Mouse (Mus musculus): ENCODE results near the gene Arhgap44. TPM values are rescaled to one million over a fixed set of nuclear protein-coding genes. Genes with fewer than 3 reads are reported as not detected.
A peak's percentile ranks its signal among the peaks of the same experiment; 100 is the strongest.

The Arhgap44 gene
- polyA plus RNA-seq, 1 experiment from 2014 or later, result 3.4 TPM

GRCm38 (mm10) chr11:65096866-65097265 lies 65.9 kb downstream of the Arhgap44 start:
- 91% methylated on average over 5 of the region's 5 CpGs for WGBS
- Histone ChIP-seq H3K27ac (no peak overlapping the region), H3K27me3 (ENCODE audit: poor library complexity, severe bottlenecking) (no peaks in the 10 kb centered on the region), H3K4me1 (no peaks in the 10 kb centered on the region), H3K4me3 (no peak overlapping the region), H3K9me3 (no peaks in the 10 kb centered on the region), H3K36me3 (replicated peaks) (no peaks in the 10 kb centered on the region)
- no peak for DNase-seq (ENCODE audit: extremely low spot score, low spot score)

- no peaks in the 10 kb centered on the region for H3K27me3 ChIP-seq (ENCODE audit: poor library complexity, severe bottlenecking)
- H3K4me1 ChIP-seq, result no peaks in the 10 kb centered on the region
- DNase-seq (ENCODE audit: extremely low spot score, low spot score), result no peak
- no peaks in the 10 kb centered on the region for H3K9me3 ChIP-seq
- no peak overlapping the region for H3K27ac ChIP-seq
- H3K36me3 ChIP-seq (replicated peaks), result no peaks in the 10 kb centered on the region
- 90% methylated on average over 8 of the region's 8 CpGs for WGBS
- H3K4me3 ChIP-seq, result no peak overlapping the region
Measured at GRCm38 (mm10) chr11:65092851-65093250, 69.9 kb downstream of the Arhgap44 start.

GRCm38 (mm10) chr11:65090386-65090785 lies 72.4 kb downstream of the Arhgap44 start:
- H3K4me3 ChIP-seq, result no peak overlapping the region
- H3K9me3 ChIP-seq, result no peaks in the 10 kb centered on the region
- WGBS, result 96% methylated on average over 6 of the region's 6 CpGs
- no peak overlapping the region for H3K27ac ChIP-seq
- H3K4me1 ChIP-seq, result no peaks in the 10 kb centered on the region
- no peaks in the 10 kb centered on the region for H3K27me3 ChIP-seq (ENCODE audit: poor library complexity, severe bottlenecking)
- no peak for DNase-seq (ENCODE audit: extremely low spot score, low spot score)
- no peaks in the 10 kb centered on the region for H3K36me3 ChIP-seq (replicated peaks)

GRCm38 (mm10) chr11:65089982-65090381 lies 72.8 kb downstream of the Arhgap44 start:
- H3K27me3 ChIP-seq (ENCODE audit: poor library complexity, severe bottlenecking), result no peaks in the 10 kb centered on the region
- WGBS, result 93% methylated on average over 3 of the region's 3 CpGs
- no peaks in the 10 kb centered on the region for H3K36me3 ChIP-seq (replicated peaks)
- H3K4me3 ChIP-seq, result no peak overlapping the region
- H3K27ac ChIP-seq, result no peak overlapping the region
- no peaks in the 10 kb centered on the region for H3K9me3 ChIP-seq
- H3K4me1 ChIP-seq, result no peaks in the 10 kb centered on the region
- no peak for DNase-seq (ENCODE audit: extremely low spot score, low spot score)

- Histone ChIP-seq H3K4me3 (no peak overlapping the region), H3K27me3 (ENCODE audit: poor library complexity, severe bottlenecking) (no peaks in the 10 kb centered on the region), H3K4me1 (no peaks in the 10 kb centered on the region), H3K9me3 (no peaks in the 10 kb centered on the region), H3K36me3 (replicated peaks) (no peaks in the 10 kb centered on the region), H3K27ac (no peak overlapping the region)
- DNase-seq (ENCODE audit: extremely low spot score, low spot score), result no peak
- 89% methylated on average over 6 of the region's 6 CpGs for WGBS
Measured at GRCm38 (mm10) chr11:65089282-65089681, 73.5 kb downstream of the Arhgap44 start.

GRCm38 (mm10) chr11:65088451-65089222 lies 74.1 kb downstream of the Arhgap44 start:
- 65% methylated on average over 5 of the region's 5 CpGs for WGBS
- Histone ChIP-seq H3K36me3 (replicated peaks) (no peaks in the 10 kb centered on the region), H3K4me3 (no peak overlapping the region), H3K9me3 (no peaks in the 10 kb centered on the region), H3K4me1 (no peaks in the 10 kb centered on the region), H3K27ac (no peak overlapping the region), H3K27me3 (ENCODE audit: poor library complexity, severe bottlenecking) (no peaks in the 10 kb centered on the region)
- DNase-seq (ENCODE audit: extremely low spot score, low spot score), result peak; percentile 23

GRCm38 (mm10) chr11:65080761-65081160 lies 82.0 kb downstream of the Arhgap44 start:
- WGBS, result 92% methylated on average over 8 of the region's 8 CpGs
- Histone ChIP-seq H3K4me3 (no peak overlapping the region), H3K27me3 (ENCODE audit: poor library complexity, severe bottlenecking) (no peaks in the 10 kb centered on the region), H3K27ac (no peak overlapping the region), H3K9me3 (no peaks in the 10 kb centered on the region), H3K36me3 (replicated peaks) (no peaks in the 10 kb centered on the region), H3K4me1 (no peaks in the 10 kb centered on the region)
- no peak for DNase-seq (ENCODE audit: extremely low spot score, low spot score)

GRCm38 (mm10) chr11:65080274-65080673 lies 82.5 kb downstream of the Arhgap44 start:
- no peaks in the 10 kb centered on the region for H3K9me3 ChIP-seq
- no peaks in the 10 kb centered on the region for H3K4me1 ChIP-seq
- 95% methylated on average over 3 of the region's 3 CpGs for WGBS
- no peak for DNase-seq (ENCODE audit: extremely low spot score, low spot score)
- H3K4me3 ChIP-seq, result no peak overlapping the region
- H3K27ac ChIP-seq, result no peak overlapping the region
- no peaks in the 10 kb centered on the region for H3K36me3 ChIP-seq (replicated peaks)
- H3K27me3 ChIP-seq (ENCODE audit: poor library complexity, severe bottlenecking), result no peaks in the 10 kb centered on the region

- H3K27me3 ChIP-seq (ENCODE audit: poor library complexity, severe bottlenecking), result no peaks in the 10 kb centered on the region
- H3K4me1 ChIP-seq, result no peaks in the 10 kb centered on the region
- H3K36me3 ChIP-seq (replicated peaks), result no peaks in the 10 kb centered on the region
- H3K4me3 ChIP-seq, result no peak overlapping the region
- no peak overlapping the region for H3K27ac ChIP-seq
- 92% methylated on average over 5 of the region's 5 CpGs for WGBS
- no peaks in the 10 kb centered on the region for H3K9me3 ChIP-seq
- no peak for DNase-seq (ENCODE audit: extremely low spot score, low spot score)
Measured at GRCm38 (mm10) chr11:65069609-65070008, 93.2 kb downstream of the Arhgap44 start.

- H3K4me1 ChIP-seq, result no peaks in the 10 kb centered on the region
- H3K27me3 ChIP-seq (ENCODE audit: poor library complexity, severe bottlenecking), result no peaks in the 10 kb centered on the region
- WGBS, result 84% methylated on average over 4 of the region's 4 CpGs
- no peak for DNase-seq (ENCODE audit: extremely low spot score, low spot score)
- H3K27ac ChIP-seq, result no peak overlapping the region
- no peaks in the 10 kb centered on the region for H3K36me3 ChIP-seq (replicated peaks)
- no peaks in the 10 kb centered on the region for H3K9me3 ChIP-seq
- H3K4me3 ChIP-seq, result no peak overlapping the region
Measured at GRCm38 (mm10) chr11:65069051-65069450, 93.7 kb downstream of the Arhgap44 start.

- Histone ChIP-seq H3K36me3 (replicated peaks) (no peaks in the 10 kb centered on the region), H3K27ac (no peak overlapping the region), H3K4me1 (no peaks in the 10 kb centered on the region), H3K9me3 (no peaks in the 10 kb centered on the region), H3K4me3 (no peak overlapping the region), H3K27me3 (ENCODE audit: poor library complexity, severe bottlenecking) (no peaks in the 10 kb centered on the region)
- DNase-seq (ENCODE audit: extremely low spot score, low spot score), result no peak
- 93% methylated on average over 13 of the region's 13 CpGs for WGBS
Measured at GRCm38 (mm10) chr11:65065201-65065600, 97.6 kb downstream of the Arhgap44 start.

GRCm38 (mm10) chr11:65061437-65061836 lies 101.3 kb downstream of the Arhgap44 start:
- Histone ChIP-seq H3K36me3 (replicated peaks) (no peaks in the 10 kb centered on the region), H3K9me3 (no peaks in the 10 kb centered on the region), H3K27me3 (ENCODE audit: poor library complexity, severe bottlenecking) (no peaks in the 10 kb centered on the region), H3K4me3 (no peak overlapping the region), H3K27ac (no peak overlapping the region), H3K4me1 (peaks cover 12% of the 10 kb centered on the region)
- DNase-seq (ENCODE audit: extremely low spot score, low spot score), result no peak
- WGBS, result 65% methylated on average over 3 of the region's 3 CpGs

- H3K4me3 ChIP-seq, result no peak overlapping the region
- H3K4me1 ChIP-seq, result peaks cover 12% of the 10 kb centered on the region
- no peaks in the 10 kb centered on the region for H3K9me3 ChIP-seq
- 91% methylated on average over 12 of the region's 12 CpGs for WGBS
- H3K27me3 ChIP-seq (ENCODE audit: poor library complexity, severe bottlenecking), result no peaks in the 10 kb centered on the region
- DNase-seq (ENCODE audit: extremely low spot score, low spot score), result no peak
- H3K27ac ChIP-seq, result no peak overlapping the region
- H3K36me3 ChIP-seq (replicated peaks), result no peaks in the 10 kb centered on the region
Measured at GRCm38 (mm10) chr11:65059531-65059930, 103.2 kb downstream of the Arhgap44 start.
